ENCODE assay signal across 20 mouse cellular contexts in genomic region chr11:68452740-68453139, GRCm38 (mm10). TPM values are rescaled to one million over a fixed set of nuclear protein-coding genes. Genes with fewer than 3 reads are reported as not detected.
DNase-seq lines count a peak whose midpoint lies in the region; ATAC-seq and TF ChIP-seq lines count a peak whose summit lies in the region.
"Had no signal": no experiment of that assay in that cellular context is flagged by ENCODE, and none has a peak within 500 bp of the region (broad histone marks: within the 10 kb centered on the region; RNA-seq: fewer than 3 reads in every experiment).

No protein-coding gene starts in this region.

- no peaks in the 10 kb centered on the region for H3K9me3 ChIP-seq in neural tube, embryonic 15.5 days (replicated peaks)
- H3K9me3 ChIP-seq: embryonic facial prominence, embryonic 10.5 days; forebrain, embryonic 13.5 days; heart, embryonic 12.5 days; hindbrain, embryonic 15.5 days had no signal

- no peaks in the 10 kb centered on the region for H3K27me3 ChIP-seq in thymus, adult 2 months (ENCODE audit: control insufficient read depth, insufficient read depth, low read length)
- H3K27me3 ChIP-seq in neural tube, embryonic 15.5 days (replicated peaks), result no peaks in the 10 kb centered on the region
- H3K27me3 ChIP-seq: forebrain, embryonic 13.5 days; hindbrain, embryonic 15.5 days; Patski had no signal

- no peaks in the 10 kb centered on the region; the same call in 1 of the 2 replicates for H3K36me3 ChIP-seq in thymus, adult 2 months (ENCODE audit: control insufficient read depth, insufficient read depth, low read length)
- H3K36me3 ChIP-seq in macrophage (ENCODE audit: inconsistent target), result peaks cover 17% of the 10 kb centered on the region; the same call in 1 of the 2 replicates
- H3K36me3 ChIP-seq in neural tube, embryonic 15.5 days, result no peaks in the 10 kb centered on the region
- H3K36me3 ChIP-seq: embryonic facial prominence, embryonic 10.5 days; heart, embryonic 12.5 days; hindbrain, embryonic 15.5 days had no signal

- peaks cover 44% of the 10 kb centered on the region for H3K4me1 ChIP-seq in thymus, adult 2 months (replicated peaks; ENCODE audit: control insufficient read depth, insufficient read depth, low read length)
- peaks cover 12% of the 10 kb centered on the region for H3K4me1 ChIP-seq in neural tube, embryonic 15.5 days

- no peak overlapping the region for H3K4me3 ChIP-seq in thymus, adult 2 months (ENCODE audit: control insufficient read depth, insufficient read depth, low read length)
- no peak overlapping the region for H3K4me3 ChIP-seq in macrophage (ENCODE audit: inconsistent target)
- H3K4me3 ChIP-seq in neural tube, embryonic 15.5 days (replicated peaks), result no peak overlapping the region
- H3K4me3 ChIP-seq: embryonic facial prominence, embryonic 10.5 days; forebrain, embryonic 13.5 days; heart, embryonic 12.5 days; hindbrain, embryonic 15.5 days had no signal

- no peak for ATAC-seq in neural tube, embryonic 15.5 days (ENCODE audit: low FRiP score)
- ATAC-seq: forebrain, embryonic 13.5 days; forebrain, postnatal 0 days; Patski had no signal

- H3K9ac ChIP-seq in neural tube, embryonic 15.5 days (replicated peaks), result no peak overlapping the region
- H3K9ac ChIP-seq: forebrain, embryonic 13.5 days; forebrain, postnatal 0 days; heart, embryonic 12.5 days; hindbrain, embryonic 15.5 days had no signal

- H3K4me2 ChIP-seq in neural tube, embryonic 15.5 days, result no peak overlapping the region
- H3K4me2 ChIP-seq: forebrain, embryonic 13.5 days; heart, embryonic 12.5 days; hindbrain, embryonic 15.5 days had no signal

- no peak for TF ChIP-seq POLR2A in thymus, adult 2 months (IDR thresholded peaks at IDR 0.05; ENCODE audit: control insufficient read depth, extremely low read depth, insufficient read depth, low read length, poor library complexity)

- peaks cover 99% of the 10 kb centered on the region for H3K79me2 ChIP-seq in macrophage (ENCODE audit: inconsistent target)

- 29% methylated on average over 8 of the region's 8 CpGs for WGBS in thymus, adult 2 months
- WGBS in macrophage (ENCODE audit: missing documents), result 98% methylated on average over 8 of the region's 8 CpGs
- 91% methylated on average over 8 of the region's 8 CpGs for WGBS in neural tube, embryonic 15.5 days

- no peak for TF ChIP-seq CTCF in thymus, adult 2 months (IDR thresholded peaks at IDR 0.05; ENCODE audit: borderline replicate concordance, control insufficient read depth, extremely low read depth, insufficient read depth, low read length, poor library complexity)

- DNase-seq in thymus, adult 2 months, result peak; percentile 15
- no peak for DNase-seq in thymus, postnatal 10 days (ENCODE audit: low spot score in 2 of 2)
- DNase-seq in CD4-positive helper T cell, adult 2 months (ENCODE audit: low read depth, low spot score), result peak; percentile 74
- DNase-seq in T-cell, adult 2 months (ENCODE audit: low spot score), result peak; percentile 56
- no peak for DNase-seq in left cerebral cortex, adult 11 months (ENCODE audit: low spot score)
- no peak for DNase-seq in liver
- DNase-seq: adrenal gland, adult 8-10 months; adrenal gland, postnatal 36 days; cerebellum, adult 2 months; cerebellum, postnatal 10 days; forebrain, postnatal 0 days; gastrocnemius, postnatal 25 days had no signal

- H3K27ac ChIP-seq in thymus, adult 2 months (ENCODE audit: control insufficient read depth, insufficient read depth, low read length), result no peak overlapping the region
- 0 out of 2 replicates have a peak overlapping the region, but pooled peaks have one; percentile 63 for H3K27ac ChIP-seq in macrophage
- no peak overlapping the region for H3K27ac ChIP-seq in neural tube, embryonic 15.5 days (replicated peaks)
- H3K27ac ChIP-seq: embryonic facial prominence, embryonic 10.5 days; forebrain, embryonic 13.5 days; hindbrain, embryonic 15.5 days had no signal

RNA-seq across cellular contexts. Expression of gene Pik3r5, which starts 20.8 kb away (rescaled TPM):
- 105 and 108 TPM in 2 replicates for polyA plus RNA-seq in thymus, adult 2 months (2012; rRNA removed)
- 1,000 to 10,000 TPM in 12 of 26 experiments, 100 to 1,000 TPM in 14; 297 to 1,526 (median 884) TPM for total RNA-seq in macrophage (2018; cell fraction: chromatin; rRNA removed)
- 100 to 1,000 TPM; 121 to 414 (median 184) TPM for total RNA-seq in macrophage (2018; cell fraction: cytosol; rRNA removed)
- 1,000 to 10,000 TPM in 4 of 26 experiments, 100 to 1,000 TPM in 22; 237 to 1,268 (median 592) TPM for total RNA-seq in macrophage (2018; cell fraction: nucleus; rRNA removed)
- polyA plus RNA-seq in macrophage (2018), result 65.4 to 120 TPM (median 103 TPM) in 3 replicates
- 0.72 and 2.0 TPM in 2 replicates for polyA plus RNA-seq in neural tube, embryonic 15.5 days (2015; fragmentation: Nextera tagmentation; extraction: Ambion mirVana)

RNA-seq across cellular contexts. Expression of gene Pik3r6, which starts 50.1 kb away (rescaled TPM):
- 2.5 and 3.7 TPM in 2 replicates for polyA plus RNA-seq in thymus, adult 2 months (2012; rRNA removed)
- total RNA-seq in macrophage (2018; cell fraction: chromatin; rRNA removed), result 100 to 1,000 TPM in 15 of 26 experiments, 10 to 100 TPM in 11; 40.3 to 163 (median 108) TPM
- total RNA-seq in macrophage (2018; cell fraction: cytosol; rRNA removed), result 10 to 100 TPM in 19 of 26 experiments, 1 to 10 TPM in 7; 6.1 to 19.6 (median 11.9) TPM
- 100 to 1,000 TPM in 1 of 26 experiments, 10 to 100 TPM in 25; 23.2 to 107 (median 61.3) TPM for total RNA-seq in macrophage (2018; cell fraction: nucleus; rRNA removed)
- 6.7 to 17.9 TPM (median 11.0 TPM) in 3 replicates for polyA plus RNA-seq in macrophage (2018)
- polyA plus RNA-seq in neural tube, embryonic 15.5 days (2015; fragmentation: Nextera tagmentation; extraction: Ambion mirVana), result 1.9 and 3.0 TPM in 2 replicates

RNA-seq across cellular contexts. Expression of gene Ntn1, which starts 52.1 kb away (rescaled TPM):
- 16.6 and 20.4 TPM in 2 replicates for polyA plus RNA-seq in thymus, adult 2 months (2012; rRNA removed)
- 10 to 100 TPM in 8 of 26 experiments, 1 to 10 TPM in 18; 4.9 to 16.7 (median 8.2) TPM for total RNA-seq in macrophage (2018; cell fraction: chromatin; rRNA removed)
- total RNA-seq in macrophage (2018; cell fraction: cytosol; rRNA removed), result 1 to 10 TPM; 1.6 to 3.6 (median 2.3) TPM
- total RNA-seq in macrophage (2018; cell fraction: nucleus; rRNA removed), result 10 to 100 TPM in 1 of 26 experiments, 1 to 10 TPM in 25; 4.2 to 10.9 (median 6.1) TPM
- polyA plus RNA-seq in macrophage (2018), result 1.2 to 1.6 TPM (median 1.5 TPM) in 3 replicates
- 25.7 and 28.9 TPM in 2 replicates for polyA plus RNA-seq in neural tube, embryonic 15.5 days (2015; fragmentation: Nextera tagmentation; extraction: Ambion mirVana)
- total RNA-seq: granulocyte monocyte progenitor cell, adult 5-6 weeks had no signal

Comparison
In these comparisons a context has a peak if more than half of its experiments do, and no peak if none do; other contexts are left out.
1. DNase-seq: peak in thymus, adult 2 months (single experiment), CD4-positive helper T cell, adult 2 months (single experiment) and T-cell, adult 2 months (single experiment); none in thymus, postnatal 10 days (0 of 2), left cerebral cortex, adult 11 months (single experiment) and liver (single experiment).
2. RNA of gene Pik3r5, which starts 20.8 kb away (polyA plus RNA-seq): 65.4 to 120 TPM in macrophage and 105 to 108 TPM in thymus, adult 2 months; 0.72 to 2.0 TPM in neural tube, embryonic 15.5 days; every median in the first group is over 10 times any median in the second.